Mouse (Mus musculus) heart, embryonic 14.5 days (tissue): ENCODE measurements around the gene Gdf9. TPM values are rescaled to one million over a fixed set of nuclear protein-coding genes. Genes with fewer than 3 reads are reported as not detected.

Experiments
- ATAC-seq: fragments of 200-750 bp; cut with Nextera tagmentation; 2 replicates; pipeline ENCODE4 v1.8.0; 2017; ENCODE audit warnings: low read depth, moderate TSS enrichment; ENCODE audit not compliant: insufficient number of reproducible peaks, insufficient read depth, low FRiP score
- H3K27ac ChIP-seq, 2 experiments: fragments of 200-500 bp in 1 of 2; fragments of 300-500 bp in 1 of 2; sonication (generic) in 1 of 2; replicated peaks in 1 of 2; 2 replicates each; pipeline ENCODE4 v1.5.1; 2012 to 2014; ENCODE audit warnings: low read depth in 2 of 2, low read length in 2 of 2, control low read depth in 1 of 2, mild to moderate bottlenecking in 1 of 2, mixed read lengths in 1 of 2; ENCODE audit not compliant: control insufficient read depth in 1 of 2, insufficient read depth in 1 of 2
- H3K27me3 ChIP-seq: fragments of 300-500 bp; sonication (generic); 2 replicates; pipeline ENCODE4 v1.6.1; 2014; ENCODE audit warnings: mild to moderate bottlenecking, low read length, control low read depth; ENCODE audit not compliant: control insufficient read depth, insufficient read depth
- H3K36me3 ChIP-seq: fragments of 300-500 bp; sonication (generic); 2 replicates; pipeline ENCODE4 v1.6.1; 2014; ENCODE audit warnings: mild to moderate bottlenecking, control low read depth, low read length, mixed read lengths; ENCODE audit not compliant: control insufficient read depth, insufficient read depth
- H3K4me1 ChIP-seq, 2 experiments: fragments of 200-500 bp in 1 of 2; fragments of 300-500 bp in 1 of 2; sonication (generic) in 1 of 2; 2 replicates each; pipeline ENCODE4 v1.6.1; 2012 to 2014; ENCODE audit warnings: low read length in 2 of 2, control low read depth in 1 of 2, mixed read lengths in 1 of 2; ENCODE audit not compliant: control insufficient read depth in 2 of 2, insufficient read depth in 2 of 2
- H3K4me2 ChIP-seq: fragments of 300-500 bp; sonication (generic); 2 replicates; pipeline ENCODE4 v1.6.1; 2014; ENCODE audit warnings: mild to moderate bottlenecking, low read length
- H3K4me3 ChIP-seq, 2 experiments: fragments of 200-500 bp in 1 of 2; fragments of 300-500 bp in 1 of 2; sonication (generic) in 1 of 2; 2 replicates each; pipeline ENCODE4 v1.5.1; 2012 to 2014; ENCODE audit warnings: low read length in 2 of 2, mild to moderate bottlenecking in 2 of 2, control low read depth in 1 of 2, low read depth in 1 of 2, moderate library complexity in 1 of 2; ENCODE audit not compliant: control insufficient read depth in 1 of 2, insufficient read depth in 1 of 2
- H3K9ac ChIP-seq: fragments of 300-500 bp; sonication (generic); 2 replicates; pipeline ENCODE4 v1.6.1; 2014; ENCODE audit warnings: mild to moderate bottlenecking, low read length
- H3K9me3 ChIP-seq: fragments of 300-500 bp; sonication (generic); 2 replicates; pipeline ENCODE4 v1.6.1; 2016; ENCODE audit warnings: low read length, control low read depth; ENCODE audit not compliant: control insufficient read depth
- WGBS: fragments of 180-500 bp; shearing (Covaris S2); extraction: QIAGEN DNeasy Blood & Tissue Kit; methylation state at CpG from one replicate; pipeline ENCODE4 v1.1.7; 2014; 5-methylcytosine and 5-hydroxymethylcytosine counted together
- microRNA-seq: library from miRNA; unstranded; fragments of <30 nt; microRNA quantifications from one replicate; pipeline ENCODE4, GENCODE M21; 2016
- polyA plus RNA-seq: library from polyadenylated mRNA; unstranded; fragments of >200 nt; fragmentation: Nextera tagmentation; extraction: Ambion mirVana; gene quantifications from 2 replicates; pipeline ENCODE4 v1.2.1, GENCODE M21; 2014

Gene Gdf9
- polyA plus RNA-seq, 1 experiment from 2014 or later: 1.7 TPM

DNA sequence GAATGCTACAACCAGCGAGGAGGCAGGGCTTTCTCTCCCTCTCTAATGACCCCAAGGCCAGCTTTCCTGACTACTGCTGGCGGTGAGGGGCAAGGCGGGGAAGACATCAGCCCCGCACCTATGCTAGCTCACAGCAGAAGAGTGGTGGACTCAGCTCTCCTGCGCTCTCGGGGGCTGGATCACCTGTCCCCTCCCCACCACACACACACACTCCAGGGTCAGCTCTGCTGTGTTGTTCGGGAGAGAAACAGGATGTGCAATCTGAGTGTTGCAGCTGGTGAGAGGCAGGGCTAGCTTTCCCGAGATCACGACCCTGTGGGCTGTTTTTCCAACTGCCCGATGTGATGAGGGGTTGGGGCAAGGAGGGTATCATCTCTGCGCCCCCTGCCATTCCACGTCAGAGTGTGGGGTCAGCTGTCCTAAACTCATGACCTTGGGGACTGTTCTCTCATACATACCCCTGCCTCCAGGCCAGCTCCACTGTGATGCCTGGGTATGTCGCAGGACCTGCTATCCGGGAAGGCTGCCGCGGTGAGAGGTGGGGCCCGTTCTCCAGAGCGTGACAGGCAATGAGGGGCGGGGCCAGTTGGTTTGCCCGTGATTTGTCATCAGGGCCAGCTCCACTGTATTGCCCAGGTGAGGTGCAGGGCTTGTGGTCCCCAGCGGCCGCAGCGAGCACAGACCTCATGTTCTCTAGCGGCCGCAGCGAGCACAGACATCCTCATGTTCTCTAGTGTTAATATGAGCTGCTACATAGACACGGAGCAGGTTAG is 56.2 kb downstream of the Gdf9 start:
- H3K9ac ChIP-seq: peak overlapping the region; percentile 41; the same call in 1 of the 2 replicates
- H3K36me3 ChIP-seq: no peaks in the 10 kb centered on the region
- no peak for ATAC-seq
- peak overlapping the region; percentile 20 to 24; a peak in 3 of 4 replicates for H3K4me3 ChIP-seq
- H3K4me1 ChIP-seq: peaks cover 6 to 8% of the 10 kb centered on the region in 2 experiments; a peak in 1 of 4 replicates
- peak overlapping the region; percentile 58 for H3K4me2 ChIP-seq
- 11% methylated on average over 27 of the region's 27 CpGs for WGBS
- H3K27ac ChIP-seq: no peak overlapping the region
- H3K9me3 ChIP-seq: no peaks in the 10 kb centered on the region
- H3K27me3 ChIP-seq: peaks cover 10% of the 10 kb centered on the region; the same call in 1 of the 2 replicates

Small RNAs within 50 kb of the gene (microRNA-seq; reads per million reads assigned to microRNA genes)
- not detected for gene Mir6920

Other genes with a start within 250 kb of the Gdf9 start
- gene Hspa4, start 130.6 kb upstream of the Gdf9 start, polyA plus RNA-seq: 66.8 and 74.0 TPM in 2 replicates
- 15.8 and 17.5 TPM in 2 replicates for gene Zcchc10, start 106.3 kb upstream of the Gdf9 start, polyA plus RNA-seq
- gene Aff4, start 80.2 kb upstream of the Gdf9 start, polyA plus RNA-seq: 56.2 and 72.9 TPM in 2 replicates
- gene Leap2, start 7.9 kb upstream of the Gdf9 start, polyA plus RNA-seq: not detected in 2 replicates
- gene Uqcrq, start 192 bp upstream of the Gdf9 start, polyA plus RNA-seq: 1,378 and 1,424 TPM in 2 replicates
- 0.16 TPM in 1 of 2 replicates, not detected in the other for gene Gm10447, start 26.1 kb downstream of the Gdf9 start, polyA plus RNA-seq
- gene Shroom1, start 26.2 kb downstream of the Gdf9 start, polyA plus RNA-seq: 2.3 and 2.5 TPM in 2 replicates
- gene Gm9837, start 39.5 kb downstream of the Gdf9 start, polyA plus RNA-seq: not detected in 2 replicates
- gene Gm9945, start 49.1 kb downstream of the Gdf9 start, polyA plus RNA-seq: not detected in 2 replicates
- gene Sowaha, start 49.3 kb downstream of the Gdf9 start, polyA plus RNA-seq: 0.18 and 0.26 TPM in 2 replicates
- gene Sept8, start 88.2 kb downstream of the Gdf9 start, polyA plus RNA-seq: 17.4 and 18.8 TPM in 2 replicates
- 38.0 and 38.3 TPM in 2 replicates for gene Kif3a, start 136.4 kb downstream of the Gdf9 start, polyA plus RNA-seq
- gene Il4, start 187.6 kb downstream of the Gdf9 start, polyA plus RNA-seq: 0.53 and 1.5 TPM in 2 replicates
- gene Il13, start 203.7 kb downstream of the Gdf9 start, polyA plus RNA-seq: not detected in 2 replicates